Mouse (Mus musculus): ENCODE results near the gene Sypl2. TPM values are rescaled to one million over a fixed set of nuclear protein-coding genes. Genes with fewer than 3 reads are reported as not detected.

The Sypl2 gene
- total RNA-seq, 2 experiments from 2014 or later = not detected

- no peak for ATAC-seq (ENCODE audit: poor library complexity, severe bottlenecking)
Observed at GRCm38 (mm10) chr3:108180514-108180913, 45.9 kb downstream of the Sypl2 start.

GRCm38 (mm10) chr3:108178756-108179715, 47.4 kb downstream of the Sypl2 start:
- no peak for ATAC-seq (ENCODE audit: poor library complexity, severe bottlenecking)

GRCm38 (mm10) chr3:108174672-108175531, 51.5 kb downstream of the Sypl2 start:
- no peak for ATAC-seq (ENCODE audit: poor library complexity, severe bottlenecking)

GRCm38 (mm10) chr3:108169199-108169598, 57.2 kb downstream of the Sypl2 start:
- no peak for ATAC-seq (ENCODE audit: poor library complexity, severe bottlenecking)

GRCm38 (mm10) chr3:108167499-108167898, 58.9 kb downstream of the Sypl2 start:
- ATAC-seq (ENCODE audit: poor library complexity, severe bottlenecking) = no peak

- no peak for ATAC-seq (ENCODE audit: poor library complexity, severe bottlenecking)
Observed at GRCm38 (mm10) chr3:108166486-108167211, 59.8 kb downstream of the Sypl2 start.

GRCm38 (mm10) chr3:108165532-108166315, 60.7 kb downstream of the Sypl2 start:
- no peak for ATAC-seq (ENCODE audit: poor library complexity, severe bottlenecking)

- peak; percentile 99 for ATAC-seq (ENCODE audit: poor library complexity, severe bottlenecking)
Observed at GRCm38 (mm10) chr3:108164807-108165206, 61.6 kb downstream of the Sypl2 start.

- no peak for ATAC-seq (ENCODE audit: poor library complexity, severe bottlenecking)
Observed at GRCm38 (mm10) chr3:108164091-108164490, 62.4 kb downstream of the Sypl2 start.

Other genes with a start within 250 kb of the Sypl2 start
- gene Gstm2, start 240.2 kb downstream of the Sypl2 start, total RNA-seq (2015) = 0.62 TPM in 1 of 2 replicates, not detected in the other
- 0.44 TPM in 1 of 2 replicates, not detected in the other for gene Gstm2, start 240.2 kb downstream of the Sypl2 start, total RNA-seq (2017)
- gene Gstm1, start 208.7 kb downstream of the Sypl2 start, total RNA-seq (2015) = 320 and 346 TPM in 2 replicates
- 156 and 179 TPM in 2 replicates for gene Gstm1, start 208.7 kb downstream of the Sypl2 start, total RNA-seq (2017)
- gene Gstm4, start 181.8 kb downstream of the Sypl2 start, total RNA-seq (2015) = 8.0 and 10.1 TPM in 2 replicates
- 6.5 and 12.1 TPM in 2 replicates for gene Gstm4, start 181.8 kb downstream of the Sypl2 start, total RNA-seq (2017)
- gene Ampd2, start 140.0 kb downstream of the Sypl2 start, total RNA-seq (2015) = 16.3 and 20.9 TPM in 2 replicates
- 21.8 and 23.1 TPM in 2 replicates for gene Ampd2, start 140.0 kb downstream of the Sypl2 start, total RNA-seq (2017)
- gene Gnat2, start 133.9 kb downstream of the Sypl2 start, total RNA-seq (2015) = not detected in 2 replicates
- gene Gnat2, start 133.9 kb downstream of the Sypl2 start, total RNA-seq (2017) = not detected in 2 replicates
- gene Gnai3, start 80.5 kb downstream of the Sypl2 start, total RNA-seq (2015) = 136 and 146 TPM in 2 replicates
- gene Gnai3, start 80.5 kb downstream of the Sypl2 start, total RNA-seq (2017) = 154 and 160 TPM in 2 replicates
- gene Gpr61, start 71.8 kb downstream of the Sypl2 start, total RNA-seq (2015) = not detected in 2 replicates
- gene Gpr61, start 71.8 kb downstream of the Sypl2 start, total RNA-seq (2017) = not detected in 2 replicates
- gene Amigo1, start 40.3 kb downstream of the Sypl2 start, total RNA-seq (2015) = 1.4 and 3.3 TPM in 2 replicates
- gene Amigo1, start 40.3 kb downstream of the Sypl2 start, total RNA-seq (2017) = 1.4 and 2.2 TPM in 2 replicates
- gene Cyb561d1, start 25.4 kb downstream of the Sypl2 start, total RNA-seq (2015) = 4.9 and 6.7 TPM in 2 replicates
- gene Cyb561d1, start 25.4 kb downstream of the Sypl2 start, total RNA-seq (2017) = 10.3 and 12.0 TPM in 2 replicates
- 3.1 and 4.7 TPM in 2 replicates for gene Atxn7l2, start 15.7 kb downstream of the Sypl2 start, total RNA-seq (2015)
- 1.5 and 2.0 TPM in 2 replicates for gene Atxn7l2, start 15.7 kb downstream of the Sypl2 start, total RNA-seq (2017)
- gene Psma5, start 30.3 kb upstream of the Sypl2 start, total RNA-seq (2015) = 160 and 172 TPM in 2 replicates
- 146 and 158 TPM in 2 replicates for gene Psma5, start 30.3 kb upstream of the Sypl2 start, total RNA-seq (2017)
- 80.7 and 83.8 TPM in 2 replicates for gene Sort1, start 57.4 kb upstream of the Sypl2 start, total RNA-seq (2015)
- 76.4 and 87.8 TPM in 2 replicates for gene Sort1, start 57.4 kb upstream of the Sypl2 start, total RNA-seq (2017)
- not detected in 2 replicates for gene Mybphl, start 138.3 kb upstream of the Sypl2 start, total RNA-seq (2015)
- gene Mybphl, start 138.3 kb upstream of the Sypl2 start, total RNA-seq (2017) = not detected in 2 replicates
- gene Psrc1, start 157.2 kb upstream of the Sypl2 start, total RNA-seq (2015) = 11.9 and 12.2 TPM in 2 replicates
- gene Psrc1, start 157.2 kb upstream of the Sypl2 start, total RNA-seq (2017) = 12.8 and 15.4 TPM in 2 replicates
- 0.75 and 0.94 TPM in 2 replicates for gene Celsr2, start 188.9 kb upstream of the Sypl2 start, total RNA-seq (2015)
- 0.22 and 0.81 TPM in 2 replicates for gene Celsr2, start 188.9 kb upstream of the Sypl2 start, total RNA-seq (2017)
- gene Sars, start 218.6 kb upstream of the Sypl2 start, total RNA-seq (2015) = 19.2 and 19.9 TPM in 2 replicates
- gene Sars, start 218.6 kb upstream of the Sypl2 start, total RNA-seq (2017) = 241 and 283 TPM in 2 replicates